Mouse (Mus musculus): ENCODE measurements around the gene Tbc1d2.
"Not testable (repeated sequence)": the region's sequence is repeated elsewhere in the genome, so short reads cannot be mapped to it uniquely, and the experiment has no call there.

DNA sequence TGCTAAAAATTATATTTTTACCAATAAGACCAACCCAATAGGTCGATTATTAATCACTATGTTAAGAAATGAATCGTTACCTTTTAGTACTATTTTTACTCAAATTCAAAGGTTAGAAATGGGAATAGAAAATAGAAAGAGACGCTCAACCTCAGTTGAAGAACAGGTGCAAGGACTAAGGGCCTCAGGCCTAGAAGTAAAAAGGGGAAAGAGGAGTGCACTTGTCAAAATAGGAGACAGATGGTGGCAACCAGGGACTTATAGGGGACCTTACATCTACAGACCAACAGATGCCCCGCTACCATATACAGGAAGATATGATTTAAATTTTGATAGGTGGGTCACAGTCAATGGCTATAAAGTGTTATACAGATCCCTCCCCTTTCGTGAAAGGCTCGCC is 65.9 kb downstream of the Tbc1d2 start:
- TF ChIP-seq CTCF (IDR thresholded peaks at IDR 0.05; ENCODE audit: borderline replicate concordance, insufficient read depth, low read depth, low read length); POLR2A (IDR thresholded peaks at IDR 0.05; ENCODE audit: borderline replicate concordance, insufficient read depth, low read length): not testable (repeated sequence)
